Mouse (Mus musculus) adrenal gland, postnatal 14 days (tissue): ENCODE results near the gene Adgrg3. TPM values are rescaled to one million over a fixed set of nuclear protein-coding genes. Genes with fewer than 3 reads are reported as not detected.
A peak's percentile ranks its signal among the peaks of the same experiment; 100 is the strongest.

Experiments used
- DNase-seq: peaks from one replicate; pipeline ENCODE4 v3.0.0; 2021; ENCODE audit warnings: mixed read lengths
- total RNA-seq: library from RNA; stranded (reverse); gene quantifications from 2 replicates; pipeline ENCODE4 v1.2.3, GENCODE M21; 2021

Gene Adgrg3
- total RNA-seq, 1 experiment from 2014 or later, result 4.0 TPM

- no peak for DNase-seq
These were observed 24.3 kb upstream of the Adgrg3 start for GRCm38 (mm10) chr8:94992996-94993724.

- peak; percentile 82 for DNase-seq
These were observed 23.5 kb upstream of the Adgrg3 start for GRCm38 (mm10) chr8:94994006-94994405.

- no peak for DNase-seq
These were observed 23.0 kb upstream of the Adgrg3 start for GRCm38 (mm10) chr8:94994510-94994909.

GRCm38 (mm10) chr8:94995336-94995893 is 22.1 kb upstream of the Adgrg3 start:
- DNase-seq, result peak; percentile 75

GRCm38 (mm10) chr8:94996037-94996436 is 21.5 kb upstream of the Adgrg3 start:
- DNase-seq, result no peak

- peak; percentile 47 for DNase-seq
These were observed 20.3 kb upstream of the Adgrg3 start for GRCm38 (mm10) chr8:94996899-94997856.

- DNase-seq, result no peak
These were observed 19.6 kb upstream of the Adgrg3 start for GRCm38 (mm10) chr8:94997857-94998243.

- DNase-seq, result no peak
These were observed 19.1 kb upstream of the Adgrg3 start for GRCm38 (mm10) chr8:94998431-94998830.

GRCm38 (mm10) chr8:94999004-94999403 is 18.5 kb upstream of the Adgrg3 start:
- DNase-seq, result peak; percentile 56

- peak; percentile 41 for DNase-seq
These were observed 17.5 kb upstream of the Adgrg3 start for GRCm38 (mm10) chr8:94999956-95000355.

GRCm38 (mm10) chr8:95000684-95001083 is 16.8 kb upstream of the Adgrg3 start:
- DNase-seq, result peak; percentile 81

GRCm38 (mm10) chr8:95001165-95001564 is 16.3 kb upstream of the Adgrg3 start:
- DNase-seq, result no peak

GRCm38 (mm10) chr8:95001655-95002054 is 15.8 kb upstream of the Adgrg3 start:
- peak; percentile 88 for DNase-seq

GRCm38 (mm10) chr8:95002089-95002655 is 15.3 kb upstream of the Adgrg3 start:
- DNase-seq, result no peak

GRCm38 (mm10) chr8:95012442-95012919 is 5.0 kb upstream of the Adgrg3 start:
- DNase-seq, result no peak

GRCm38 (mm10) chr8:95015866-95016265 is 1.6 kb upstream of the Adgrg3 start:
- DNase-seq, result no peak

GRCm38 (mm10) chr8:95016684-95017083 is 808 bp upstream of the Adgrg3 start:
- DNase-seq, result no peak

- DNase-seq, result no peak
These were observed 610 bp downstream of the Adgrg3 start for GRCm38 (mm10) chr8:95017969-95018635.

GRCm38 (mm10) chr8:95020293-95020777 is 2.8 kb downstream of the Adgrg3 start:
- peak; percentile 41 for DNase-seq

- no peak for DNase-seq
These were observed 3.3 kb downstream of the Adgrg3 start for GRCm38 (mm10) chr8:95020821-95021220.

GRCm38 (mm10) chr8:95023201-95023600 is 5.7 kb downstream of the Adgrg3 start:
- no peak for DNase-seq

GRCm38 (mm10) chr8:95024387-95024786 is 6.9 kb downstream of the Adgrg3 start:
- no peak for DNase-seq
